Mouse (Mus musculus): Measurements from ENCODE around the gene Capn3.

DNA sequence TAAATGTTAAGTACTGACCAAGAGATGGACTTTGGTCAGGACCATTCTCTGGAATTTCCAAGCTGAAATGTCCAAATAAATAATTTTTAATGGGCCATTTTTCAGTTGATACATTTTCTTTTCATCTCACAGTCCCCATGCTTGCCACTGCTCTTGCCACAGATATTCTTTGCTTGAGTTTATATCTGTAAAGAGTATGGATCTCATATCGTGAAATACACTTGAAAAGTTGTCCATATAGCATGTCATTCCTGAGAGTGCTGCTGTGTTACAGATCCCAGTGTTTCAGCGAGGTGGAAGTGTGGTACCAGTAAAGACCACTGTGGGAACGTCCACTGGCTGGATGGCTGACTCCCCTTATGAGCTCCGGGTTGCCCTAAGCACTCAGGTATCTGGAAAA lies at the start of gene Capn3:
- no peak for TF ChIP-seq GATA1 (IDR thresholded peaks at IDR 0.05; ENCODE audit: borderline replicate concordance, low read length)
- TF ChIP-seq CTCF (IDR thresholded peaks at IDR 0.05; ENCODE audit: low read depth, low read length), result no peak
